Mouse (Mus musculus): ENCODE measurements at regions not wholly inside any gene's neighbourhood (a gene's known extent, or its start where the extent isn't known, plus 50 kb on each side); places are given as distances from the start of the nearest gene placed in this dataset.
A peak's percentile ranks its signal among the peaks of the same experiment; 100 is the strongest.

DNA sequence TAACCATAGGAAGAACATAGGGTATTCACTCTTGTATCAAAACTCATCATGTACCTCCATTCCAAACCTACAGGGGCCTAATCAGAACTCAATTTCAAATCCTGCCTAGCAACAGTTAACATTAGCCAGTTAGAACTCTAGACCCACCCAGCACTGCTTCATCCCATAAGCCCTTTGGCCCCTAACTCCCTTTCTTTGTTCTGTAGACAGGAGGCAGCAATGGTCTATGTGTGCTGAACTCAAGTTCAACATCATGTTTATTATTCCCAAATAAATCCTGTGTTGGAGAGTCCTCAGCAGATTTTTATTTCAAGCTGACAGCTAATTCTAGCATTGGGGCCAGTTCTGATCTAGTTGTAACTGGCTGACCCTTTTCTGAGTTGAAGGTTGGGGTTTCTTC lies 112.2 kb downstream of the Ipo8 start:
- Histone ChIP-seq H3K4me1 (replicated peaks; ENCODE audit: control insufficient read depth, insufficient read depth, low read length) (no peaks in the 10 kb centered on the region), H3K36me3 (ENCODE audit: control insufficient read depth, insufficient read depth, low read length) (no peaks in the 10 kb centered on the region), H3K9me3 (ENCODE audit: control insufficient read depth, low read length) (no peaks in the 10 kb centered on the region), H3K27me3 (replicated peaks; ENCODE audit: control insufficient read depth, insufficient read depth, low read length) (no peaks in the 10 kb centered on the region), H3K9ac (ENCODE audit: low read depth, low read length) (no peak overlapping the region), H3K4me3 (ENCODE audit: low read depth, low read length) (no peak overlapping the region), H3K4me2 (no peak overlapping the region), H3K27ac (ENCODE audit: low read depth, low read length) (no peak overlapping the region)
- no peak for DNase-seq (ENCODE audit: low spot score)
- no peak for ATAC-seq (replicated peaks; ENCODE audit: low FRiP score)

DNA sequence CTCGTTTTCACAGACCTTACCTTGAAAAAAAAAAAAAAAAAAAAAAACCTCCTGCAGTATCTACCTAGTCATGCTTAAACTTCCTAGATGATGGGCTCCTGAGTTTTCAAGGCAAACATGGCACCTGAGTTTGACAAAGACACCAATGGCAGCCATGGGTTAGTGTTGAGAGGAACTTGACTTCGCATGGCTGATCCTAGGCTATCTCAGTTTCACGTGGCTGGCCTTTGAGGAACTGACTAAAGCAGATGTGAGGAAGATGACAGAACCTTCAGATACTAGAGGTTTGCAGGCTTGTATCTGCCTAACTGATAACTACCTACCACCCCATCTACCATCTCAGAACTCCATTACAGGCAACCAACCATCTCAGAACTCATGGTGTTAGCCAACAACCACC lies 120.9 kb downstream of the Ipo8 start:
- no peak for ATAC-seq (replicated peaks; ENCODE audit: low FRiP score)
- Histone ChIP-seq H3K27me3 (replicated peaks; ENCODE audit: control insufficient read depth, insufficient read depth, low read length) (no peaks in the 10 kb centered on the region), H3K4me1 (replicated peaks; ENCODE audit: control insufficient read depth, insufficient read depth, low read length) (no peaks in the 10 kb centered on the region), H3K9me3 (ENCODE audit: control insufficient read depth, low read length) (no peaks in the 10 kb centered on the region), H3K36me3 (ENCODE audit: control insufficient read depth, insufficient read depth, low read length) (no peaks in the 10 kb centered on the region), H3K9ac (ENCODE audit: low read depth, low read length) (no peak overlapping the region), H3K4me3 (ENCODE audit: low read depth, low read length) (no peak overlapping the region), H3K4me2 (no peak overlapping the region), H3K27ac (ENCODE audit: low read depth, low read length) (no peak overlapping the region)
- WGBS, result 60% methylated on average over 3 of the region's 3 CpGs
- no peak for DNase-seq (ENCODE audit: low spot score)

DNA sequence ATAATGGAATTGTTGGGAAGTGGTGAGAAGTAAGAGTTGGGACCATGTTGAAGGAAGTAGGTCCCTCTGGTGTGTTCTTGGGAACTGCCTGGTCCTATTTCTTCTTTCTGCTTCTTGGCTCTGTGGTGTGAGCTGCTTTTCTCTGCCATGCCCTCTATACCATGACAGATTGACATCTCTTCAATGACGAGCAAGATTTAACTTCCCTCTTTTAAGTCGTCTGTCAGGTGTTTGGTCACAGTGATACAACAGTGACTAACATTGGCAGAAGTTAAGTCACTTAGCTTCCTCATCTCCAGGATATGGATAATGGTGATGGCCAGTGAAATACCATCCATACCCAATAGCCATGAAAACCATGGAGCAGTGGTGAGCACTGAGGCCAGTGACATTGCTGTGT lies 122.9 kb downstream of the Ipo8 start:
- no peak overlapping the region for H3K27ac ChIP-seq (ENCODE audit: low read depth, low read length)
- DNase-seq (ENCODE audit: low spot score) (no peak), ATAC-seq (replicated peaks; ENCODE audit: low FRiP score) (no peak)

DNA sequence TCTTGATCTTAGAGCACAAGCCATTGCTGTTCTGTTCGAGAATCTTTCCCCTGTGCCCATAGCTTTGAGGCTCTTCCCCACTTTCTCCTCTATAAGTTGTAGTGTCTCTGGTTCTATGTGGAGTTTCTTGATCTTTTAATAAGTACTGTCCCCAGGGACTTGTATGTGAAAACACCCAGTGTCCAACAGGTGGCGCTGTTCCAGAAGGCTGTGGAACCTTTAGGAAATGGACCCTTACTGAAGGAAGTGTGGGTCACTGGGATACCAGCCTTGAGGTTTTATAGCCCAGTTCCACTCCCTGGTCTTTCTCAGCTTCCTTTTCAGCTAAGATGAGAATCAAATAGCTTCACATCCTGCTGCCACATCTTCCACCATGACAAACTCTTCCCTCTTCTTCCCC lies 125.6 kb downstream of the Ipo8 start:
- ATAC-seq (replicated peaks; ENCODE audit: low FRiP score) (peak; percentile 54; the same call in 1 of the 2 replicates), DNase-seq (ENCODE audit: low spot score) (no peak)
- WGBS, result 26% methylated on average over 2 of the region's 2 CpGs
- no peak overlapping the region for H3K4me3 ChIP-seq (ENCODE audit: low read depth, low read length)
- H3K4me2 ChIP-seq, result no peak overlapping the region
- no peaks in the 10 kb centered on the region for H3K9me3 ChIP-seq (ENCODE audit: control insufficient read depth, low read length)
- H3K27me3 ChIP-seq (replicated peaks; ENCODE audit: control insufficient read depth, insufficient read depth, low read length), result no peaks in the 10 kb centered on the region
- no peak overlapping the region for H3K27ac ChIP-seq (ENCODE audit: low read depth, low read length)
- H3K36me3 ChIP-seq (ENCODE audit: control insufficient read depth, insufficient read depth, low read length), result no peaks in the 10 kb centered on the region
- no peaks in the 10 kb centered on the region for H3K4me1 ChIP-seq (replicated peaks; ENCODE audit: control insufficient read depth, insufficient read depth, low read length)
- H3K9ac ChIP-seq (ENCODE audit: low read depth, low read length), result no peak overlapping the region

More for the DNA sequence above, 122.9 kb downstream of the Ipo8 start:
- Histone ChIP-seq H3K4me1 (replicated peaks; ENCODE audit: control insufficient read depth, insufficient read depth, low read length) (no peaks in the 10 kb centered on the region), H3K4me3 (ENCODE audit: low read depth, low read length) (no peak overlapping the region), H3K27me3 (replicated peaks; ENCODE audit: control insufficient read depth, insufficient read depth, low read length) (no peaks in the 10 kb centered on the region), H3K4me2 (no peak overlapping the region), H3K9ac (ENCODE audit: low read depth, low read length) (no peak overlapping the region), H3K9me3 (ENCODE audit: control insufficient read depth, low read length) (no peaks in the 10 kb centered on the region), H3K36me3 (ENCODE audit: control insufficient read depth, insufficient read depth, low read length) (no peaks in the 10 kb centered on the region)
- WGBS, result 51% methylated on average over 2 of the region's 2 CpGs

DNA sequence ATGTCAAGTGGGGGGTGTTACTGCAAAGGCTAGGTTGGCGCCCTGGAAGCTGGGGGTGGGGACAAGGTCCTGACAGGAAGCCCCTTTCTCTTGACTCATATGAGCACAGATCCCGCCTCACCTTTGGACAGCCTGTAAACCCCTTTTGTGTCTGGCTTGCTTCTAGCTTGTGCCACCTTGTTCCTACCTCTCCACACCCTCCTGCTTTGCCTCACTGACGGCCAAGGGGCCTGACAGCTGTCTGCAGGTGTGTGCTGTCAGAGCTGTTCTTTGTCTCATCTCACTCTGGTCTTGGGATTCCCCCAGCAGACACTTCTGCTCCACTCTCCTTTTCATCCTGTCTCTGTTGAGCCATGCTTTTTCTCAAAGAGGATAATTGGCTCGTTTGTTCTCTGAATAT lies 137.9 kb downstream of the Ipo8 start:
- no peak overlapping the region for H3K4me3 ChIP-seq (ENCODE audit: low read depth, low read length)
- DNase-seq (ENCODE audit: low spot score) (no peak), ATAC-seq (replicated peaks; ENCODE audit: low FRiP score) (0 out of 2 replicates have a peak, but pooled peaks have one; percentile 26)
- no peaks in the 10 kb centered on the region for H3K9me3 ChIP-seq (ENCODE audit: control insufficient read depth, low read length)
- 36% methylated on average over 4 of the region's 4 CpGs for WGBS
- no peaks in the 10 kb centered on the region for H3K27me3 ChIP-seq (replicated peaks; ENCODE audit: control insufficient read depth, insufficient read depth, low read length)
- H3K4me1 ChIP-seq (replicated peaks; ENCODE audit: control insufficient read depth, insufficient read depth, low read length), result no peaks in the 10 kb centered on the region; the same call in 1 of the 2 replicates
- H3K4me2 ChIP-seq, result no peak overlapping the region
- no peaks in the 10 kb centered on the region for H3K36me3 ChIP-seq (ENCODE audit: control insufficient read depth, insufficient read depth, low read length)
- H3K27ac ChIP-seq (ENCODE audit: low read depth, low read length), result no peak overlapping the region
- H3K9ac ChIP-seq (ENCODE audit: low read depth, low read length), result no peak overlapping the region

DNA sequence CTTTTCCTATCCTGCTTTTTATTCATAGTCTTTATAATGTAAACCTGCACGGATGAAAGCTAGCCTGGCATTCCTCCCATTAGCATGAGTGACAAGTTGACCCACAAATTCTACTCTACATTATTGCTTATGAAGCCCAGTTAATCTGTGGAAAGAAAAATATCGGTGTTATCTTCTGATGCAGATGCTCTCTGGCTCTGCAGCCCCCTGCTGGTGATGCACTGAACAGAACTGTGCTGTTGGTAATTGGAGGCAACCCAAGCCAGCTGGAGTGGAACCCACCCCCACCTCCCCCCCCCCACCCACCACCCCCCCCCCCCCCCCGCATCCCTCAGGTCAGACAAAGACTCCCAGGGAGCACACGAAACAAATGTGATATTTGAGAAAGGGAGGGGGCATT lies 143.5 kb downstream of the Ipo8 start:
- no peaks in the 10 kb centered on the region for H3K27me3 ChIP-seq (replicated peaks; ENCODE audit: control insufficient read depth, insufficient read depth, low read length)
- 33% methylated on average over 3 of the region's 4 CpGs for WGBS
- H3K36me3 ChIP-seq (ENCODE audit: control insufficient read depth, insufficient read depth, low read length), result no peaks in the 10 kb centered on the region
- ATAC-seq (replicated peaks; ENCODE audit: low FRiP score), result 0 out of 2 replicates have a peak, but pooled peaks have one; percentile 54
- H3K4me2 ChIP-seq, result no peak overlapping the region
- no peak overlapping the region for H3K27ac ChIP-seq (ENCODE audit: low read depth, low read length)
- H3K4me3 ChIP-seq (ENCODE audit: low read depth, low read length), result no peak overlapping the region
- no peak overlapping the region for H3K9ac ChIP-seq (ENCODE audit: low read depth, low read length)
- no peaks in the 10 kb centered on the region for H3K9me3 ChIP-seq (ENCODE audit: control insufficient read depth, low read length)
- no peaks in the 10 kb centered on the region for H3K4me1 ChIP-seq (replicated peaks; ENCODE audit: control insufficient read depth, insufficient read depth, low read length)
- DNase-seq (ENCODE audit: low spot score), result no peak

DNA sequence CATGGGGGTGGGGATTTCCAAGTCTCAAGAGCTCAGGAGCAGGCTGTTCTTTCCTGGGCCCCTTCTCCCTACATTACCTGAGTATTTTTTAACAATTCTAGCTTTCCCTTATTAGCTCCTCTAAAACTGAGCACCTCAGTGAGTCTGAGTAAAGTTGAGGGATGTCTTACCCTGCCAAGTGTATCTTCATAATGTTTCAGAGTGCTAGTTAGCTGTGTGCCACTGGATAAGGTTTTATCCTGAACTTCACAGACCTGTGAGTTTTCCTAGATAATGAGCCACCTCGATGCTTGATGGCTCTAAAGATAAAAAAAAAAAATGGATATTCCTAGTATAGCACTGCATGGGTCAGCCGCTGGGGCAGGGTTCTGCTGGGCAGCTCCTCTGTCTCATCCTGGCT lies 171.1 kb downstream of the Ipo8 start:
- Histone ChIP-seq H3K4me3 (ENCODE audit: low read depth, low read length) (no peak overlapping the region), H3K27me3 (replicated peaks; ENCODE audit: control insufficient read depth, insufficient read depth, low read length) (no peaks in the 10 kb centered on the region), H3K4me1 (replicated peaks; ENCODE audit: control insufficient read depth, insufficient read depth, low read length) (no peaks in the 10 kb centered on the region; the same call in 1 of the 2 replicates), H3K4me2 (no peak overlapping the region), H3K36me3 (ENCODE audit: control insufficient read depth, insufficient read depth, low read length) (no peaks in the 10 kb centered on the region), H3K9ac (ENCODE audit: low read depth, low read length) (no peak overlapping the region), H3K9me3 (ENCODE audit: control insufficient read depth, low read length) (no peaks in the 10 kb centered on the region), H3K27ac (ENCODE audit: low read depth, low read length) (no peak overlapping the region)
- 58% methylated on average over 2 of the region's 2 CpGs for WGBS
- peak; percentile 34 for ATAC-seq (replicated peaks; ENCODE audit: low FRiP score)
- no peak for DNase-seq (ENCODE audit: low spot score)

DNA sequence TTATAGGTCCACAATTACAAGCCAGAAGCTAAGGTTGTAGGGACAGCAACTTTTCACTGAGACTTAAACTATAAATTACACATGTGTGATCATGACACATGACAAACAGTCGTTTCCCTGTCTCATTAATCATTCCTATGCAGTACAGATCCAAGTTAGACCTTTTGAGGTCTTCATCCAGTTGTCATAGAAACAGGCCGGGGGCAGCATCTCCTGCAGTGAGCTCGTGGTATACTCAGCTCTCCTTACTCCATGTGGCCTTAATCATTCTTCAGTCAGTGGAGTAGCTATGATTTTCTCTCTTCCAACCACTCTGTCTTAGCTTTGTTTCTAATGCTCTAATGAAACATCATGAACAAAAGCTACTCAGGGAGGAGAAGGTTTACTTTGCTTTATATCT lies 178.1 kb downstream of the Ipo8 start:
- ATAC-seq (replicated peaks; ENCODE audit: low FRiP score), result no peak
- no peak for DNase-seq (ENCODE audit: low spot score)
- 63% methylated on average over 3 of the region's 3 CpGs for WGBS
- no peak overlapping the region for H3K9ac ChIP-seq (ENCODE audit: low read depth, low read length)
- H3K4me3 ChIP-seq (ENCODE audit: low read depth, low read length), result no peak overlapping the region
- 0 out of 2 replicates have a peak, but pooled peaks cover 2% of the 10 kb centered on the region for H3K4me1 ChIP-seq (replicated peaks; ENCODE audit: control insufficient read depth, insufficient read depth, low read length)
- no peaks in the 10 kb centered on the region for H3K9me3 ChIP-seq (ENCODE audit: control insufficient read depth, low read length)
- no peaks in the 10 kb centered on the region for H3K36me3 ChIP-seq (ENCODE audit: control insufficient read depth, insufficient read depth, low read length)
- H3K4me2 ChIP-seq, result no peak overlapping the region
- H3K27me3 ChIP-seq (replicated peaks; ENCODE audit: control insufficient read depth, insufficient read depth, low read length), result no peaks in the 10 kb centered on the region
- no peak overlapping the region for H3K27ac ChIP-seq (ENCODE audit: low read depth, low read length)

DNA sequence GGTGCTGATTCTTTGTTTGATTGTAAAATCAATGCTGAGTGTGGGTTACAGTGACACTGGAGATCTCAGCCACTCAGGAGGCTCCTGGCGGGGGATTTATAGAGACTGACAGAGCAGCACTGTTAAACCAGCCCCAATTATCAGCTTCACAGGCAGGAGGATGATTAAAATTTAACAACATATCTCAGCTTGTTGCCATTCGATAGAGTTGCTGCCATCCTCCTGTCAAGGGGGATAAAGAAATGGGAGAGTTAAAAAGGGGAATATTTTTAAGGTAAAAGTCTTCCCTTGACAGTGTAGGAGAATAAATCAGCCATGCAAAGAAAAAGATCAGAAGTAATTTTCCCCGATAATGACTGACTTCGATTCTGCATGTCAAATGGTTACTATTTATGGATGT lies 178.8 kb downstream of the Ipo8 start:
- H3K9ac ChIP-seq (ENCODE audit: low read depth, low read length), result no peak overlapping the region
- peaks cover 6% of the 10 kb centered on the region; the same call in 1 of the 2 replicates for H3K4me1 ChIP-seq (replicated peaks; ENCODE audit: control insufficient read depth, insufficient read depth, low read length)
- DNase-seq (ENCODE audit: low spot score), result no peak
- H3K4me2 ChIP-seq, result no peak overlapping the region
- no peaks in the 10 kb centered on the region for H3K36me3 ChIP-seq (ENCODE audit: control insufficient read depth, insufficient read depth, low read length)
- H3K27ac ChIP-seq (ENCODE audit: low read depth, low read length), result no peak overlapping the region
- no peak for ATAC-seq (replicated peaks; ENCODE audit: low FRiP score)
- H3K27me3 ChIP-seq (replicated peaks; ENCODE audit: control insufficient read depth, insufficient read depth, low read length), result no peaks in the 10 kb centered on the region
- WGBS, result 75% methylated on average over 4 of the region's 4 CpGs
- H3K4me3 ChIP-seq (ENCODE audit: low read depth, low read length), result no peak overlapping the region
- no peaks in the 10 kb centered on the region for H3K9me3 ChIP-seq (ENCODE audit: control insufficient read depth, low read length)
